Mouse (Mus musculus) embryonic facial prominence, embryonic 14.5 days (tissue): ENCODE data around the gene Ssbp4. TPM values are rescaled to one million over a fixed set of nuclear protein-coding genes. Genes with fewer than 3 reads are reported as not detected.

Source experiments
- ATAC-seq: fragments of 200-750 bp; cut with Nextera tagmentation; 2 replicates; pipeline ENCODE4 v1.8.0; 2017; ENCODE audit warnings: low read depth, moderate number of reproducible peaks, moderate TSS enrichment
- DNase-seq: peaks from one replicate; pipeline ENCODE4 v3.0.0-alpha.2; 2015; ENCODE audit warnings: low spot score
- H3K27ac ChIP-seq: fragments of 300-500 bp; sonication (generic); replicated peaks from 2 replicates; pipeline ENCODE4 v1.5.1; 2014; ENCODE audit warnings: low read depth, mild to moderate bottlenecking, low read length, moderate library complexity
- H3K27me3 ChIP-seq: fragments of 300-500 bp; sonication (generic); replicated peaks from 2 replicates; pipeline ENCODE4 v1.6.1; 2014; ENCODE audit warnings: low read length; ENCODE audit not compliant: control insufficient read depth, insufficient read depth
- H3K36me3 ChIP-seq: fragments of 300-500 bp; sonication (generic); 2 replicates; pipeline ENCODE4 v1.6.1; 2014; ENCODE audit warnings: low read length, mixed read lengths; ENCODE audit not compliant: control insufficient read depth, insufficient read depth
- H3K4me1 ChIP-seq: fragments of 300-500 bp; sonication (generic); 2 replicates; pipeline ENCODE4 v1.6.1; 2014; ENCODE audit warnings: antibody characterized with exemption, low read length; ENCODE audit not compliant: control insufficient read depth, insufficient read depth
- H3K4me2 ChIP-seq: fragments of 300-500 bp; sonication (generic); 2 replicates; pipeline ENCODE4 v1.6.1; 2014; ENCODE audit warnings: low read depth, mild to moderate bottlenecking, low read length, moderate library complexity, mixed read lengths
- H3K4me3 ChIP-seq: fragments of 300-500 bp; sonication (generic); 2 replicates; pipeline ENCODE4 v1.5.1; 2014; ENCODE audit warnings: low read depth, mild to moderate bottlenecking, low read length
- H3K9ac ChIP-seq: fragments of 300-500 bp; sonication (generic); 2 replicates; pipeline ENCODE4 v1.6.1; 2014; ENCODE audit warnings: low read depth, mild to moderate bottlenecking, low read length, moderate library complexity, mixed read lengths
- H3K9me3 ChIP-seq: fragments of 300-500 bp; sonication (generic); 2 replicates; pipeline ENCODE4 v1.6.1; 2016; ENCODE audit warnings: low read length; ENCODE audit not compliant: control insufficient read depth
- WGBS: fragments of 180-500 bp; shearing (Covaris S2); extraction: QIAGEN DNeasy Blood & Tissue Kit; methylation state at CpG from one replicate; pipeline ENCODE4 v1.1.7; 2014; 5-methylcytosine and 5-hydroxymethylcytosine counted together
- polyA plus RNA-seq: library from polyadenylated mRNA; unstranded; fragments of >200 nt; fragmentation: Nextera tagmentation; extraction: Ambion mirVana; gene quantifications from 2 replicates; pipeline ENCODE4 v1.2.1, GENCODE M21; 2014

Gene Ssbp4
- polyA plus RNA-seq, 1 experiment from 2014 or later, result 120 TPM

DNA sequence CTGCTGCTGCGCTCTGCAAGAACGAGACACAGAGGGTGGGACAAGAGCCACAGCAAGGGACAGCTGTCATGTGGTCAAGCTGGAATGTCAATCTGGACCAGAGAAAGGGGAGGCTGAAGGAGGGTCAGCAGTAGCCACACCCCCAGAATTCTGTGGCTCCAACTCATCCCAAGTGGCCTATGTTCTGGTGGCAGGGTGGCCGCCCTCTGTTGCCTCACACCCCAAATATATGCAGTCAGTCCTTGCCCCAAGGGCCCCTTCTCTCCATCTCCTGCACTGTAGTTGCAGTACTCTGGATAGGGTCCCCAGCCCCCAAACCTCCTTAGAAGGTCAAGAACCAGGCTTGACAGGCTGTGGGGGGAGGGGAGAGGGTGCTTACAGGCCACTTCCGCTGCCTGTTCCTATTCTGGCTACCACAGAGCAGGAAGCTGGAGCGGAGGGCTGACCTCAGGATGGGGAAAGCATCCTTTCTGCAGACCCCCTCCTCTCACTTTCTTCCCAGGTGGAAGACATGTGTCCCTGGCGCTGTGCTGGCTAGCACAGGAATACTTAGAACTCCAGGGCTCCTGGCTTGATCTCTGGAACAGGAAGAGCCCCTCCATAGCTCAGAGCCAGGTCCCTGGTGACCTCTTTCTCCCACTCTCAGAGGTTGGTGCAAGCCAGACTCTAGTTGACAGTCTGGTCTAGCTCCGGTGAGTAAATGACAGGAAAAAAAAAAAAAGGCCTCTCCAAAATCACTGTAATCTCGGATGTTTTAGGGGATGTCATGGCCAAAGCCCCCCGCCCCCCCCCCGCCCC is 8.0 kb downstream of the Ssbp4 start:
- Histone ChIP-seq H3K27me3 (no peaks in the 10 kb centered on the region), H3K36me3 (peaks cover 27% of the 10 kb centered on the region), H3K9ac (peak overlapping the region; percentile 45), H3K4me3 (peak overlapping the region; percentile 17), H3K9me3 (no peaks in the 10 kb centered on the region), H3K4me1 (peaks cover 23% of the 10 kb centered on the region), H3K27ac (peak overlapping the region; percentile 44; the same call in 1 of the 2 replicates), H3K4me2 (peak overlapping the region; percentile 52)
- DNase-seq, result no peak
- WGBS, result 27% methylated on average over 8 of the region's 10 CpGs
- no peak for ATAC-seq

DNA sequence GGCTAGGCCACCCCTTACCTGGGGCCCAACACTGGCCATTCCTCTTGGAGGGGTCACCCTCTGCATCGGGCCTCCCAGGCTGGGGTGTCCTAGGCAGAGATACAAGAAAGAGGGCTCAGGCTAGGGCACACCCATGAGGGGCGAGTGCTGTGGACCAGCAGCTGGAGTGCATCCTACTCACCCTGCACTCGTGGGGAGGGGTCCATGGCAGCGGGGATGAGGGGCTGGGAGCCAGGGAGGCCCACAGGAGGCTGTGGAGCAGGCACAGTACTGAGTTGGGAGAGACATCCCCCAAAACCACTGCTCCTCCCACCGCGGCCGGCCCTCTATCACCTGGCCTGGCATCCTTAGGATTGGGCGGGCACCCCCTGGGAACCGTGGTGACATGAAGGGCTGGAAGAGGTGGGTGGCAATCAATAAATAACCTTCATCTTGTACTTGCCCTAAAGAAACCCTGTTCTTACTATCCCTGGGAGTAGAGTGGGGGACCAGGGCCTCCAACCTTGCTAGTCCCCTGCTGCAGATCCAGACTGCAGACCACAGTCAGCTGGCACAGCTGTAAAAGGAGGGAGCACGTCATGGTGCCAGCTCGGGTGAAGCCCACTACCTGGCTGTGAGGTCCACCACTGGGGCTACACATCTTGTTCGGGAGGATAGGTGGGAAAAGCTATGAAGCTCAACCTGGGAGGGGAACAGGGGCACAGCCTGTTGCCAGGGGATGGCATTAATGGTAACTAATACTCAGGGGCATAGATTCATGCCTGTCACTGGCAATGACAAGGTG is 9.0 kb downstream of the Ssbp4 start:
- Histone ChIP-seq H3K27ac (no peak overlapping the region), H3K9ac (peak overlapping the region; percentile 76; the same call in 1 of the 2 replicates), H3K4me2 (no peak overlapping the region), H3K4me3 (no peak overlapping the region), H3K9me3 (no peaks in the 10 kb centered on the region), H3K36me3 (peaks cover 31% of the 10 kb centered on the region), H3K27me3 (no peaks in the 10 kb centered on the region), H3K4me1 (peaks cover 30% of the 10 kb centered on the region)
- 88% methylated on average over 10 of the region's 12 CpGs for WGBS
- DNase-seq (no peak), ATAC-seq (no peak)

DNA sequence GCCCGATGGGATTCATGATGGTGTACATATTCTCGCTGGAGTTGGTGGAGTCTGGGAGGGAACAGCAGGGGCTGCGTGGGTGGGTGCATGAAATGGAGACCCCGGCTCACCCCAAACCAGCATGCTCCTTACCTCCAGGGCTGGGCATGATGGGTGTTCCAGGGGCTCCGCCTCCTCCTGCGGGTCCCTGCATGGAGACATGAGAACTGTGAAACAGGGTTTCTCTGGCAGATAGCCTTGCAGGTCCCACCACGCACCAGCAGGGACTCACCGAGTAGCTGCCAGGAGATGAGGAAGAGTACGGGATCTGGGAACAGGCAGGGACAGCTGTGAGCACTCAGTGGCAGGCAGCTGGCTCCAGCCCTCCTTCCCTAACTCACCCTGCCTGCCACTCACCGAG is 9.9 kb downstream of the Ssbp4 start:
- Histone ChIP-seq H3K27ac (no peak overlapping the region; the same call in 1 of the 2 replicates), H3K9ac (peak overlapping the region; percentile 76), H3K9me3 (no peaks in the 10 kb centered on the region), H3K27me3 (no peaks in the 10 kb centered on the region), H3K4me3 (peak overlapping the region; percentile 50), H3K4me2 (peak overlapping the region; percentile 88), H3K36me3 (peaks cover 31% of the 10 kb centered on the region), H3K4me1 (peaks cover 30% of the 10 kb centered on the region)
- WGBS, result 12% methylated on average over 8 of the region's 10 CpGs
- ATAC-seq (peak; percentile 1; the same call in 1 of the 2 replicates), DNase-seq (peak; percentile 72)

DNA sequence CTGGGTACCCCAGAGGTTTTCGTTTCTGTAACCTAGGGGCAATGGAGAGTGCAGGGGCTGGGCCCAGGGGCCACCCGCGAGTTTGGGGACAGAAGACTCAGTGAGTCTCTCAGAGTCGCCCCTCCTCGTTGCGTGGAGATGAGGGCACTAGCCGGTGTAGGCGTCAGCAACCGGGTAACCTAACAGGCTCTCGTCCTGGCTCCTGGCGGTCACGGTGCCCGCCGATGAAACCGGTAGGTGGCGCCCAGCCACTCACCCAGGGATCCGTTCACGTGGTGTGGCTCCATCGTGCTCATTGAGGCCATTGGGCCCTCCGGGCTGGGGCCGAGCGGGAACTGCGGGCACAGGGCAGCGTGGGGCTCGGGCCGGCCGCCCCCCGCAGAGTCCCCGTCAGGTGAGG is 10.4 kb downstream of the Ssbp4 start:
- peak overlapping the region; percentile 55; the same call in 1 of the 2 replicates for H3K27ac ChIP-seq
- peaks cover 34% of the 10 kb centered on the region for H3K4me1 ChIP-seq
- ATAC-seq (peak; percentile 41), DNase-seq (peak; percentile 89)
- no peaks in the 10 kb centered on the region for H3K27me3 ChIP-seq
- peak overlapping the region; percentile 88 for H3K4me2 ChIP-seq
- WGBS, result 5% methylated on average over 21 of the region's 29 CpGs
- no peaks in the 10 kb centered on the region for H3K9me3 ChIP-seq
- H3K9ac ChIP-seq, result peak overlapping the region; percentile 76
- peak overlapping the region; percentile 50 for H3K4me3 ChIP-seq
- peaks cover 31% of the 10 kb centered on the region for H3K36me3 ChIP-seq

DNA sequence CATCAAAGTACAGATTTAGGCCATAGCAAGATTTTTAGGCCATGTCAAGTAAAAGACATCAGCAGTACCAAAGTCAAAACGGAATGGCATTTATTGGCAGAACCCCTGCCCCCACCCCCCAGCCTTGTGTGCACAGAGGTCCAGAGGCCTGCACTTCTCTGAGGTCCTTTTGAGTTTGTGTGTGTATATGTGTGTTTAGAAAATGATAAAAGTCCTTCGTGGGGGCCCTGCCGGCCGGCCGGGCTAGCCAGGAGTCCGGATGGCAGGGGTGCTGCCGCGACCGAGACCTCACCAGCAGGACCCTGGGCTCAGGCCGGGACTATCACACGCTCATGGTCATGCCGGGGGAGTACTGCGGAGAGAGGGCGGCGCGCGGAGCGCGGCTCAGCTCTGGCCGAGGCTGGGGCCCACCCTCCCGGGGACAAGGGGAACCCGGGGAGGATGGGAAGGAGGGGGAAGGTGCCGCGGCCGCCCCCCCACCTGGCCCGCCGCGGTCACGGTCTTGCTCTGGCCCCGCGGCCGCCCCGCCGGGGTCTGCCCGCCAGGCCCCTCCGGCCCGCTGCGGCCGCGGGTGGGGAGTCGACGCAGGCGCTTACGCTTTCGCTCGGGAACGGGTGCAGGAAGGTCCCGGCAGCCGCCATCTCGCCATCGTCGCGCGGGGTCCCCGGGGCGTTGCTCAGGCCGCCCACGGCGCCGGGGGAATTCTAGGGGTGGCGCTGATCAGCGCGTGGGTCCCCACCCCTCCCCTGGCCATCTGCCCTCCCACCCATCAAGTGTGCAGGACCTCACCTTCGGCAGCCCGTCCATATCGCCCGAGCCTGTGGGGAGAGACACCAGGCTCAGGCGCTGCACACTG is 11.0 kb downstream of the Ssbp4 start:
- peaks cover 37% of the 10 kb centered on the region for H3K4me1 ChIP-seq
- peak overlapping the region; percentile 88 for H3K4me2 ChIP-seq
- peaks cover 29% of the 10 kb centered on the region for H3K36me3 ChIP-seq
- DNase-seq (no peak), ATAC-seq (no peak)
- peak overlapping the region; percentile 50 for H3K4me3 ChIP-seq
- no peaks in the 10 kb centered on the region for H3K9me3 ChIP-seq
- peak overlapping the region; percentile 76 for H3K9ac ChIP-seq
- H3K27ac ChIP-seq, result peak overlapping the region; percentile 55
- no peaks in the 10 kb centered on the region for H3K27me3 ChIP-seq
- WGBS, result 10% methylated on average over 28 of the region's 68 CpGs

DNA sequence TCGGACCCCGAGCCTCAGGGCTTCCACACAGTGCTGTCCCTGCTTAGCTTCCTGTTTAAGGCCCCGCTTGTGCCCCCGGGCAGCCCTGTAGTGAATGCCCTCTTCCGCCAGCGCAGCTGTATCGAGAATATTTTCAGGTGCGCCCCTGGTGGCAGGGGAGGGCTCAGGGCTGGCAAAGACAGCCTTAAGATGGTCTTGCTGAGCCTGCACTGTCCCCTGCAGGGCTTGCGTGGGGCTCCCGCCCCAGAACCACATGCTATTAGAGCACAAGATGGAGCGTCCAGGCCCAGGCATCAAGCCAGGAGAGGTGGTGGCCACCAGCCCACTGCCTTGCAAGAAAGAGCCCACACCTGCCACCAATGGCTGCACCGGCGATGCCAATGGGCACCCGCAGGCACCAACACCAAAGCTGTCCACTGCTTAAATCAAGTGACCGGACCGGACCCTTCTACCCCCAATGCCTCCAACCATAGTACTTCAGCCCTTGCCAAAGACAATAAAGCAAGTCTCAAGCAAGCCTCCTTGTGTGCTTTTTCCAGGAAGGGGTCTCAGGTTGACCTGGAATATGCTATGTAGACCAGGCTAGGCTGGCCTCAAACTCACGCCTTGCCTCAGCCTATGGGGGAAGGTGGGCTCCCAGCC is 11.8 kb downstream of the Ssbp4 start:
- Histone ChIP-seq H3K36me3 (peaks cover 27% of the 10 kb centered on the region), H3K27ac (no peak overlapping the region), H3K27me3 (no peaks in the 10 kb centered on the region), H3K4me3 (peak overlapping the region; percentile 50), H3K9ac (peak overlapping the region; percentile 76; the same call in 1 of the 2 replicates), H3K4me1 (peaks cover 37% of the 10 kb centered on the region), H3K4me2 (peak overlapping the region; percentile 88), H3K9me3 (no peaks in the 10 kb centered on the region)
- 84% methylated on average over 17 of the region's 17 CpGs for WGBS
- ATAC-seq (no peak), DNase-seq (no peak)

DNA sequence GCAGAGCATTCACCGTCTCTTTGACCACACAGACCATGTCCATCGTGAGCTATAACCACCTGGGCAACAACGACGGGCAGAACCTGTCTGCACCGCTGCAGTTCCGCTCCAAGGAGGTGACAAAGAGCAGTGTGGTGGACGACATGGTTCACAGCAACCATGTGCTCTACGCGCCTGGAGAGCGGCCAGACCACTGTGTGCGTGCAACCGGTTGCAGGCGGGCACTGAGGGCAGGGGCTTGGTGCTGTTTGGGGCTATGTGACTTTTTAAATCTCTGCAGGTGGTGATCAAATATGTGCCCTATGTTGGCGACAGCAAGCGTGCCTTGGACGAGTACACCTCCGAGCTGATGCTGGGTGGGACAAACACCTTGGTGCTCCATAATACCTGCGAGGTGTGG is 12.5 kb downstream of the Ssbp4 start:
- H3K27me3 ChIP-seq, result no peaks in the 10 kb centered on the region
- no peak overlapping the region for H3K4me2 ChIP-seq
- no peak overlapping the region for H3K9ac ChIP-seq
- DNase-seq, result no peak
- H3K4me1 ChIP-seq, result peaks cover 33% of the 10 kb centered on the region
- H3K4me3 ChIP-seq, result no peak overlapping the region
- ATAC-seq, result no peak
- H3K9me3 ChIP-seq, result no peaks in the 10 kb centered on the region
- H3K27ac ChIP-seq, result no peak overlapping the region
- H3K36me3 ChIP-seq, result peaks cover 32% of the 10 kb centered on the region
- 93% methylated on average over 17 of the region's 18 CpGs for WGBS

DNA sequence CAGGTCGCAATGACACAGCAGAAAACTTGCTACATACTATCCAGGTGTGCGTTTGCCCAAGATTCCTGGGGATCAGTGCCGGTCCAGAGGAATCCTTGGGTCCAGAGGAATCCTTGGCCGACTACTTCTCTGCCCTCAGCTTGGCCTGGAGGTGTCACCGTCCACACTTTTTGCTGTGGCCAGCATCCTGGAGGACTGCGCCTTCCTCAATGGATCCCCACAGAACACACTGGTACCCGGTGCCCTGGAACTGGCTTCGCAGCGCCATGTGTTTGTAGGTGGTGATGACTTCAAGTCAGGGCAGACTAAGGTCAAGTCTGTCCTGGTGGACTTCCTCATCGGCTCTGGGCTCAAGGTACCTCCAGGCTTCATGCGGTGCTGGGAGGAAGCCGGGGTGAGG is 12.9 kb downstream of the Ssbp4 start:
- Histone ChIP-seq H3K4me2 (peak overlapping the region; percentile 99), H3K9ac (no peak overlapping the region), H3K9me3 (no peaks in the 10 kb centered on the region), H3K27me3 (no peaks in the 10 kb centered on the region), H3K4me3 (no peak overlapping the region), H3K27ac (no peak overlapping the region), H3K4me1 (peaks cover 30% of the 10 kb centered on the region), H3K36me3 (peaks cover 33% of the 10 kb centered on the region)
- WGBS, result 96% methylated on average over 12 of the region's 12 CpGs
- ATAC-seq, result no peak
- DNase-seq, result no peak
